Mouse (Mus musculus): ENCODE data around the gene Gm813.
A peak's percentile ranks its signal among the peaks of the same experiment; 100 is the strongest.

The Gm813 gene

DNA sequence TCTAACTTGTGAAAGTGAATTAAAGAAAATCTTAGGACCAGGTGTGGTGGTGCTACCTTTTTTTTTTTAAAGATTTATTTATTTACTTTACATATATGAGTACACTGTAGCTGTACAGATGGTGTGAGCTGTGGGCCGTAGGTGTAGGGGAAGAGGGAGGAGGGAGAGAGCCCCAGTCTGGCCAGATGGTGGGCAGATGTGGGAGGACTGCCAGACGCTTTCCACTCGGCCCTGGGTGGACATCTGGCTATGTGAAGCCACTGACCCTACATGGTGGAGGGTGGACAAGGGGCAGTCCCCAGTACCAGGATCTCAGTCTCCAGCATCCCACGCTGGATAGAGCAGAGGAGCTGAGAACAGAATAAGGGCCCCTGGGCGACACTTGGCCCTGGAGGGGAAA, 9.7 kb downstream of the Gm813 start:
- DNase-seq (ENCODE audit: extremely low read depth, low read depth), result no peak

DNA sequence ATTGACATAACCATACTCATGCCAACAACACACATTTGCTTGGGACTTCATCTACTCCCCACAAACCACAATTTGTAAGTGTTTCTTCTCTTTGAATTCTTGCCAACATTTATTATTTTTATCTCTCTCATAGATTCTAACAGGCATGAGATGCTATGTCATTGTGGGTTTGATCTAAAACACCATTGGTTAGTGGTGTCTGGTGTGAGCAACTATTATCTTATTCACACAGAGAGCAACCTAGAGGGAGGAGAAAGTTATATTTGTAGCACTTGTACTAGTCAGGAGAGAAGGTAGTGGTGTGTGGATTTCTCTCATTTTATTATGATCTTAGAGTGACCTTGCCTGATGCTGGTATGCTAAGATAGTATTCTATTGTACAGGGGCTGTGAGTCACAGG, 12.1 kb downstream of the Gm813 start:
- peak; percentile 87 for DNase-seq (ENCODE audit: extremely low read depth, low read depth)

DNA sequence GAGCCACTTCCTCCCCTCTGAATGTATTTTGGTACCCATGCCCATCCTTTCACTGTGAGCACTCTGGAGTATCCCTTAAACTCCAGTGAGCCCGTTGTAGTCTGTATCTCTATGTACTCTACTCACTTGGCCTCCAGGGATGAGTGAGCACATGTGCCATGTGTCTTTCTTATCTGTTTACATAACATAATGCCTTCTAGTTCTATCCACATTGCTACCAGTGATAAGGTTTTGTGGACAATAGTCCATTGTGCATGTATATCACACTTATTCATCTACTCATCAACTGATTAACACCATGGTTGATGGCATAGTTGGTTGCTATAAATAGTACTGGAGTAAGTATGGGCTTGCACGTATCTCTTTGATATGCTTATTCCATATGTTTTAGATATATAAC, 12.9 kb downstream of the Gm813 start:
- DNase-seq (ENCODE audit: extremely low read depth, low read depth), result no peak

DNA sequence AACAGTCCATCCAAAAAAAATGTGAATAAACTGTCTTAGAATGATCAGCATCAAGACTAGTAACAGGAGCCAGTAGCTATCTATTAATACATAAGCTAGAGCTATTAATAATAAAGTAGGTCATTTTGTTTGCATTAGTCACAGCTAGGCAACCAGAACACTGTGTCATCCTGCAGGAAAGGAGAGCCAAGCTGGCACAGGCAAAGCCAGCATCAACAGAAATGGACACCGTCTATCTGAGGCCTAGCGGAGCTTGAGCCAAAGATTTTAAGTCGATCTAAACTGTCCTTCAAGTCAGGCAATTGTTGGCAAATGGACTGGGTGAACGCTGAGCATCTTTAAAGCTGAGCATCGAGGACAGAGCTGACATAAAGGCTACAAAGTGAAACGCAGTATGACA, 15.9 kb downstream of the Gm813 start:
- DNase-seq (ENCODE audit: extremely low read depth, low read depth), result no peak

DNA sequence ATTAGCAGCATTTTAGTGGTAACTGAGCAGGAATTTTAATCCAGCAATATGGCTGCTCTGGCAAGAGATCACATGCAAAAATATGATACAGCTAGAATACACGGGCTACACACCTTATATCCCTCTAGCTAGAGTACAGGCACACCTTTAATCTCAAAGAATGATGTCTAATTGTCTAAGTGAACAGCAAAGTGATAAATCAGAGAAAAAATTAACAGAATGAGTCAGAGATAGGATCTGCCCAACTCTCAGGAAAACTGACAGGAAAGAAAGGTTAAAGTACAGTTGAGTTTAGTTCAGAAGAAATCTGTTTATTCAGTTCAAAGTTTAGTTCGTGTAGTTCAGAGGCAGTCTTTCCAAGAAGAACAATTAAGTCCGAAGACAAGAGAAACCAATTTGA, 25.5 kb downstream of the Gm813 start:
- no peak for DNase-seq (ENCODE audit: extremely low read depth, low read depth)

DNA sequence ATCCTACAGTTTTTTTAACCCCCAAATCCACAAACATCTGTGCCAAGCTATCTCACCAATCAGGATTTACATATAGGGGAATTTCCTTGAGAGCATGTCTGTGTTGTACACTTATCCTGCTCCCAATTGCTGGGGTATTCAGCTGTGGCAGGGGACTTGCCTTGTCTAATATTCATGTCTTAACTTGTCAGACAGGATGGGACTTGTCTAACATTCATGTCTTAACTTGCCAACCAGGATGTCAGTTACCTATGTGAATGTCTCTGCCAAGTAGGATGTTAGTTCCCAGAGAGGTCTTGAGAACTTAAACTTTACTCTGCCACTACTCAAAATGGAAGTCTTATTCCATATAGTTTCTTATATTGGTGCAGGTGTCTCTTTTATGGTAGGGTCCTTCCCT, 27.3 kb downstream of the Gm813 start:
- DNase-seq (ENCODE audit: extremely low read depth, low read depth), result no peak

DNA sequence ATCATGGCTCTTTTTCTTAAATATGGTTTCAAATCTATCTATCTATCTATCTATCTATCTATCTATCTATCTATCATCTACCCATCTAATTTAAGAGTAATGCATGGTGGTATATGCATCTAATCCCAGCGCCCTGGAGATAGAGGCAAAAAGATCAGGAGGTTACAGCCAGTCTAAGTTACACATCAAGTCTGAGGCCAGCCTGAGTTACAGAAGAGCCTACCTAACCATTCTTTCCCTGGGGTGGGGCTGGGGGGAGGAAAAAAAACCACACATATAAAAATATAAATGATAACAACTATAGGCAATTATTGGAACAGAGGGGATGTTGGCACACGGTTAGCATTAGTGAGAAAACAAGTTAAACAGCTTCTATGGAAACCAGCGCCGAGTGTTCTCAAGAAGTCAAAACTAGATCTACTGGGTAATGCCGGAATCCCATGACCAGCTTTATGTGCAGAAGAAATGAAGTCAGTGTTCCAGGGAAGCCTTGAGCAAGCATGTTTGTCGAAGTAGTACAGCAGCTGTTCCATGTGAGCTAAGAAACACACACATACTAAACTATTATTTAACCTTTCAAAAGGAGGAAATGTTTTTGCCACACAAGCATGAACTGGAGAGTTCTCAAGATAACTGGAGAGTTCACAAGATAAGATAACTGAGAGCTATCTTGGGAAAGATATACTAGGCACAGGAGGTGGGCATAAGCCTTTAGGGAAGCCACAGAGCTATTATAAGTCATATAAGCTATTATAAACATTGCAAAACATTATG, 42.6 kb downstream of the Gm813 start:
- DNase-seq (ENCODE audit: extremely low read depth, low read depth), result no peak

DNA sequence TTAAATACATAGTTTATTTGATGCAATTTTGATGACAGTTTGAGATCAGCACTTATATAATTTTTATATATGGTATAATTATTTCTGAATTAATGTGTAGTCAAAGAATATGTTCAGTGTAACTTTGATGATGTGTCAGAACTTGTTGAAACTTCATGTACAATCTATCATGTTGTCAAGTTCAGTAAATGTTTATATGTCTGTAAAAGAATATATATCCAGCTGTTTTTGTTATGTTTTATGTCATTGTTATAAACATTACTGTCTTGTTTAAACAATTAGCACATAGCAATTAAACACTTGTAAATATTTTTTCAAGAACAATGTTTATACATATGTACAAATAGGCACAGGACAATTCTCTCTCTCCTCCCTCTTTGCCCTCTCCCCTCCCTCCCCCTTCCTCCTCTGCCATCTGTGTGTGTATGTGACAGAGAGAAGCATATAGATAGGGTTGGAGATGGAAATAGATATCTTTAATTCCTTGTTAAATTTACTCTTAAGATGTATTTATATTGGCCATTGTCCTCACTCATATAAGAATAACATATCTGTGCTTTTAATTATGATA, 46.0 kb downstream of the Gm813 start:
- no peak for DNase-seq (ENCODE audit: extremely low read depth, low read depth)
